Mouse (Mus musculus): ENCODE measurements around the gene Mdm4.

DNA sequence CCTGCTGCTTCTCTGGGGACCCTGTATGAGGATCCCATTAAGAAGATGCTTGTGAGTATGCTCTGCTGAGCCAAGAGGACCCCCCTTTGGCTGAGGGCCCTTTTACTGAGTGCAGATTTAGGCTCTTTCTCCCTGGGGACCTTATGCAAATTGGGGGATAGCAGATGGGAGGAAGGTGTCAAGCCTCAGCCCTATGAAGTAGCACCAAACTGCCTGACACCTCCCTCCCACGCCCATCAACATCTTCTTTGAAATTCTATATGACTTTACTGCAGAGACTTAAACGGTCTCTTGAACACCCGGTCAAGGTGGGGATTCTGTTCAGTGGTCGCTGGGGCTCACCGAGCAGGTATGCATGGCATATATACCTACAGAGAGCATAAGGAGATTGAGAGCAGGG, 22.7 kb upstream of the Mdm4 start:
- no peak for TF ChIP-seq ZNF384 (IDR thresholded peaks at IDR 0.05; ENCODE audit: low read depth, low read length)
- TF ChIP-seq CHD2 (IDR thresholded peaks at IDR 0.05; ENCODE audit: low read depth, low read length), result no peak
- no peak for TF ChIP-seq HCFC1 (IDR thresholded peaks at IDR 0.05; ENCODE audit: borderline replicate concordance, insufficient read depth, low read length)
- TF ChIP-seq ZC3H11A (IDR thresholded peaks at IDR 0.05; ENCODE audit: borderline replicate concordance, low read depth, low read length), result no peak
- no peak for TF ChIP-seq MAFK (IDR thresholded peaks at IDR 0.05; ENCODE audit: insufficient read depth, low read depth, low read length)

Data from ES-E14 (cell line).